Mouse (Mus musculus): ENCODE measurements around the gene Ezr.

Ezr gene

DNA sequence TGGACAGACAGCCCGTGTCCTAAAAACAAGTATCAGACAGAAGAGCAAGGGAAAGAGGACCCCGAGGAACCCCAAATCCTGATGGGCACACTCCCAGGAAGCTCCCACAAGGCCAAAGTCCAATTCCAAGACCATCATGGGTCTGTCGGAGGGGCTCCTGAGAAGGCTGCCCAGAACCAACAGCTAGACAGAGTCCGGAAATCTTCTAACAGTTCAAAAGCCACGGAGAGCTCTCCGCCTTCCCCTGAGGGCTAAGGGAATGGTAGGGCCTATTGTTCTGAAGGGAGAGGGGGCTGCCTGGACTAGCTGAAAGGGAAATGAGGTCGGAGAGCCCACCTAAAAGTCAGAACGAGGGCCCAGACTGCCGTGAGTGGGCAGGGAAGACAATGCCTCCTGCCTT lies 38.2 kb downstream of the Ezr start:
- no peak for DNase-seq (ENCODE audit: extremely low spot score, low read depth, low spot score)

DNA sequence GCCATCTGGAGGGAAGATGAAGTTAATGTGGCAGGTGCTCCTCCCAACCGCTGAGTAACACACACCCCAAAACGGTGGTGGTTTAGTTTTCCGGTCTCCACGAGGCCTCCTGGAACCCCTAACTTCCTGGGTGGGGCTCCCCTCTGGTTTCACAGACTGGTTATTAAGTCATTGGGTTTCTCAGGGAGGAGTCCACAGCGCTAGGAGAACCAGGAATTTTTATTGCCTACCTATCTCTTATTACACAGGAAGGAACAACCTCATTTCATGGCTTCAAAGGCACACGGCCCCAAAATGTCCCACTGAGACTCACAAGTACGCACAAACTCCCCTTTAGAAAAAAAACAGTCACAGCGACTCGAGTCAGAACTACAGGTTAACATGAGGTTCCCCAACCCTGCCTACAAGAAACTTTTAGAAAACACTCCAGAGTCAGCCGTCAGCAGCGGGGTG lies 38.8 kb downstream of the Ezr start:
- DNase-seq (ENCODE audit: extremely low spot score, low read depth, low spot score), result no peak

DNA sequence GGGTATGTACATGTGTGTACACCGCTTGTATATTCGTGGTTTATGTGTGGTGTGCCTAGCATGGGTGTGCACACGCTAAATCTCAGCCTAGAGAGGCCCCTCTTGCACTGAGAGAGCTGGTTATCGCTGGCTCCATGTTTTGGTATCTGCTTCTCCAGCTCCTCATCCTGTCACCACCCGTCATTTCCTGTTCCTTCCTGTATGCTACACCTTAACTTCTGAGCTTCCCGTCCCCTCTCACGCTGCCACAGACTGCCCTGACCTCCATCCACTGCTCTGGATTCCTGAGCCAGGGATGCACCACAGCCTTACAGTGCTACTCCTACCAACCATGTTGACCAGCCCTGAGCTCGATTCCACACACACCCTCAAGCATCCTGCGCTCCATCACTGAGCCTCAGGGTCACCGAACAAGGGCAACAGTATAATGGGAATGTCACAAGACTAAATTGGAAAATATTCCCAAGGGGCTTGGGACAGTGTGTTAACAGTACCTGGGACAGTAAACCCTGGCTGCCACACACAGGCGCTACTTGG lies 39.5 kb downstream of the Ezr start:
- no peak for DNase-seq (ENCODE audit: extremely low spot score, low read depth, low spot score)

DNA sequence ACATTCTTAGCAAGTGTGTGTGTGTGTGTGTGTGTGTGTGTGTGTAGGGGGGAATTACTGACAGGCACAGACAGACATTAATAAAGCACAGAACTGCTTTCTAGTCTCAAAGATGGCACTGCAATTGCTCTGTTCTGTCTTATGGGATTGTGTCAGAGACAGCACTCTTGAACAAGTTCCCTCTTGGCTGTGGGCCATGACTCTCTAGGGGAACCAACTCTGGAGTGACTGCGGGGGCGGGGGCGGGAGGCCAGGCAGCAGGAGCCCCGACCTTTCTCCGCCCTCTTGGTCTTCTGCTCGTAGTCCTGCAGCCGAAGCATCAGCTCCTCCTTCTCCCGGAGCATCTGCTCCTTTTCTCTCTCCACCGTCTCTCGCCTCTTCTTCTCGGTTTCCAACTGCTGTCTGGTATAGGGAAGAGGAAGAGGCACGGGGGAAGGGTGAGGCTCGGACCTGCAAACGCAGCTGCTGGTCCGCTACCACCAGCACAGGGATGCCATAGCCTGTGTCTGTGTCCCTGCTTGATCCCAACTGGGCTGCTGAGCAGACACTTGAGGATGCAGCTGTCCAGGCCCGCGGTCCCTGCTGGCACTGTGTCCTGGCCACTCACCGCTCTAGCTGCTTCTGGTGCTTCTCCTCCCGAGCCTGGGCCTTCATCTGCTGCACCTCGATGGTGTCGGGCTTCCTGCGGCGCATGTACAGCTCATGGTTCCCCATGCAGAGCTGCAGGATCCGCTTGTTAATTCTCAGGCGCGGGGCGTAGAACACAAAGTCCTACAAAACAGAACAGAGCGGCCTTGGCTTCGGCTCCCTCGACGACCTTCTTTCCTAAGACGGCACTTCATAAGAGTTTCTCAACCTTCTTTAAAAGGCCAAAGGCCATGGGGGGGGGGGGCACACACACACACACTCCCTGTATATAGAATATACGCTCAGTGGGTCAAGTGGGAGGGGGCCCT lies 40.2 kb downstream of the Ezr start:
- DNase-seq (ENCODE audit: extremely low spot score, low read depth, low spot score), result no peak

DNA sequence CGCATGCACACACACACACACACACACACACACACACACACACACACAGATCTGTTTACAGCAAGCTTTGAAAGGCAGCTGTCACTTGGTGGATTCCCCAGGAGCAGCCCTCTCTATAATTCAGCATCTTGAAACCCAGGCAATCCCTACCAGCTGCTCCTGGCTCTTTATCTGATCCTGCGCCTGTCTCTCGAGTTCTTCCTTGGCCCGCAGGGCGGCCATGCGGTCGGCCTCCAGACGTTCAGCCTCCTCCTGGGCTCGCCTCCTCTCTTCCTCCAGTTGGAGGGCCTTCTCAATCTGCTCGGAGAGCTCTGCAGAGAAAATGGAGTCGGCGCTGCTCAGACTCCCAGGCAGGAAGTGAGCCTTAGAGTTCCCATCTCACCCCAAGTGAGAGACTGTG lies 41.3 kb downstream of the Ezr start:
- DNase-seq (ENCODE audit: extremely low spot score, low read depth, low spot score), result no peak

DNA sequence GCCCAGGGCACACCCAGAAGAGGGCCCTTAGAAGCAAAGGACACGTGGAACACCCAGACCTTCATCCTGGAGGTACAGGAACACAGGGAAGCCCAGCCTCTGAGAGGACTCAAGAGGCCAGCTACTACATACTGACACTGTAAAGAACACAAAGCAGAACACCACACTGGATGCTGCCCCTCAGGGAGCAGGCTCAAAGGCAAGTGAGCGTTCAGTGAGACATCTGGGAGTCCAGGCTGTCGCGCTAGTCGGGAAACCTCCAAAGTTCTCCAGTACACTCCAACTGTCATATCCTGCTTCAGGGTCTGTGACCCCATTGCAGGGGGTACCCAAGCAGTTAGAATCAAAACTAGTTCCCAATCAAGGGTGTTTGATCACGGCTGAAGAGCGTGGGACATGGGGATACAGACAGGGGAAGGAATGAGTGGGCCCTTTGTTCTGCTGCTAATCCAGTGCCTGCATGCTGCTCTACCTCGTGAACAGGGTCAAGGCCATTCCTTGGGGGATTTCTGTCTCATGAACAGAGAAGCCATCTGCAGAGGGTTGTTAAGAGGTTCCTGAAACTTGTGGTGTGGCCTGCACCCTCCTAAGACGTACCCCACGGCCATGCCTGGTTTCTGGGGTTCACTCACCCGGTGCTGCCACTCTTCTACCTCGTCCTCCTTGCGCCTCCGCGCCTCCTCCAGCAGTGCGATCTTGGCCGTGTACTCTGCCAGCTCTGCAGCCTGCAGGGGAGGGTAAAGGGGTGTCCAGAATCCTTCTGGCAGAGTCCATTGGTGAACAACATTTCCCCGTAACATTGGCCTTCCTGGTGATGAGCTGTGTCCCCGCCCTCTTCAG lies 42.0 kb downstream of the Ezr start:
- no peak for DNase-seq (ENCODE audit: extremely low spot score, low read depth, low spot score)

DNA sequence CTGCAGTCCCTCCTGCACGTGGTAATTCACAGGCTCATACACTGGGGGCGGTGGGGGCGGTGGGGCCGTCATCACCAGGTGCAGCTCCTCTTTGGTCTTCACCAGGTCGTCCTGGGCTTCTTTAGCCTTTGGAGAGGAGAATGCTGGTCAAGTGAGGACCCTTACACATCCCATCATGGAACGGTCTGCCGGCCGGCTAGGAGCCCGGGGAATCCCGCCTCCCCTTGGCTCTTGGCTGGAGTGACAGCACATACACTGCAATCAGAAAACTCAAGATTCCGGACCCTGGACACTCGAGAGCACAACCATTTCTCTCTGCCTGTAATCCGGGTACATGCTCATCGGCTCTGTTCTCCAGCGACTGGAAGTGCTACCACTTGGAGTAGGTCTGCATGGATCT lies 42.8 kb downstream of the Ezr start:
- no peak for DNase-seq (ENCODE audit: extremely low spot score, low read depth, low spot score)

DNA sequence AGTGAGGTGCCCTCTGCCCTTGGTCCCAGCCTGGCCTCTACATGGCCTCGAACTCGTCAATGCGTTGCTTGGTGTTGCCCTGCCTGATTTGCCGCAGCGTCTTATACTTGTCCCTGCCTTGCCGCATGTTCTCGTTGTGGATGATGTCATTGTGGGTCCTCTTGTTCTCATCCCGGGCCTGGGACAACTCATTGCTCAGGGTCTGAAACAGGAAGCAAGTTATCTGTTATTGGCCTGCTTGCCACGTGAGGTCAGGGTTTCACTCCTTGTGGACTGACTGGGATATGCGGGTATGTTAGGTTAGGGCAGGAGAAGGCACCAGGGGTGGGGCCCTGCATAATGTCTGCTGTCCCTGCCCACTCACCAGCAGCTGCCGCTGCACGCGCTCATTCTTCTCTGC lies 43.3 kb downstream of the Ezr start:
- DNase-seq (ENCODE audit: extremely low spot score, low read depth, low spot score), result no peak

DNA sequence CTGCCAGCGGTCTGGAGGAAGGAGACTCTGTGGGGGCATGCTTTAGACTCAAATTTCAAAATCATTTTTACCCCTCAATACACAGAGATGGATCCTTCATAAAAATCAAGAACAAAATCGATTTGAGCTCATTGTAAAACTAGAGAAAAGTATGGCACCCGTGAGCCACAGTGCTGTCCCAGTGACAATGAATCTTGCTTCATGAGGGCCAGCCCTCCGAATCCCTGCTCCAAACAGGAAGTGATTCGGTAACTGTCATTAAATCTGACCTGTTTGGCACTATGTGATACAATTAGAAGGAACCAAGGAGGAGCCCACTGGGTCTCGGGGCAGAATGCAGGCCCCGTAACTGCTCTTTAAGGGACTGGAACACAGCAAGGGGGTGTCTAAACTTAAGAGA lies 43.7 kb downstream of the Ezr start:
- no peak for DNase-seq (ENCODE audit: extremely low spot score, low read depth, low spot score)

DNA sequence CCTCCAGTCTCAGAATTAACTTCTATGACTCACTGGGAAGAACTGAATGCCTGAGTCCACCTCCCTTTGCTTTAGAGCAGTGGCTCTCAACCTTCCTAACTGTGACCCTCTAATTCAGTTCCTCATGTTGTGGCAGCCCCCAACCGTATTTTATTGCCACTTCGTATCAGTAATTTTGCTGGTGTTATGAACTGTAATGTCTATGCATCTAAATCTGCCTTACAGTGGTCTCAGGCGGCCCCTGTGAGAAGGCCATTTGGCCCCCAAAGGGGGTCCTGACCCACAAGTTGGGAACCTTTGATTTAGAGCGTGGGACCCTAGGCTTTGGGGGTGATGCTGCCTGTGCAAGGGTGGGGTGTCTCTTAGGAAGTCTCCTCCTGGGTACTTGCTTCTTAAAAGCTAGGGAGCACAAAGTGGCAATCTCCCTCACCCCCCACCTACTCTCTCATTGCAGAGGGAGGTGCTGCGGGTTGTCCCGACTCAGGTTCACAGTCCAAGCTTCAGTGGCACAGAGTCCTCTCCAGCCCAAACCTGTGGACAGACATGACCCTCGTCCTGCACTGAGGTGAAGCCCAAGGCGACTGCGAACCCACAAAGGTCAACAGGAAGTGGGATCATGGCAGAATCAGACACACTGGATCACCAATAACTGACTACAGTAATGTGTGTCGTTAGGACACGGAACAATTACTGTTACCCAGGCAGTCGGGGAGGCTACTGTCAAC lies 45.1 kb downstream of the Ezr start:
- no peak for DNase-seq (ENCODE audit: extremely low spot score, low read depth, low spot score)

DNA sequence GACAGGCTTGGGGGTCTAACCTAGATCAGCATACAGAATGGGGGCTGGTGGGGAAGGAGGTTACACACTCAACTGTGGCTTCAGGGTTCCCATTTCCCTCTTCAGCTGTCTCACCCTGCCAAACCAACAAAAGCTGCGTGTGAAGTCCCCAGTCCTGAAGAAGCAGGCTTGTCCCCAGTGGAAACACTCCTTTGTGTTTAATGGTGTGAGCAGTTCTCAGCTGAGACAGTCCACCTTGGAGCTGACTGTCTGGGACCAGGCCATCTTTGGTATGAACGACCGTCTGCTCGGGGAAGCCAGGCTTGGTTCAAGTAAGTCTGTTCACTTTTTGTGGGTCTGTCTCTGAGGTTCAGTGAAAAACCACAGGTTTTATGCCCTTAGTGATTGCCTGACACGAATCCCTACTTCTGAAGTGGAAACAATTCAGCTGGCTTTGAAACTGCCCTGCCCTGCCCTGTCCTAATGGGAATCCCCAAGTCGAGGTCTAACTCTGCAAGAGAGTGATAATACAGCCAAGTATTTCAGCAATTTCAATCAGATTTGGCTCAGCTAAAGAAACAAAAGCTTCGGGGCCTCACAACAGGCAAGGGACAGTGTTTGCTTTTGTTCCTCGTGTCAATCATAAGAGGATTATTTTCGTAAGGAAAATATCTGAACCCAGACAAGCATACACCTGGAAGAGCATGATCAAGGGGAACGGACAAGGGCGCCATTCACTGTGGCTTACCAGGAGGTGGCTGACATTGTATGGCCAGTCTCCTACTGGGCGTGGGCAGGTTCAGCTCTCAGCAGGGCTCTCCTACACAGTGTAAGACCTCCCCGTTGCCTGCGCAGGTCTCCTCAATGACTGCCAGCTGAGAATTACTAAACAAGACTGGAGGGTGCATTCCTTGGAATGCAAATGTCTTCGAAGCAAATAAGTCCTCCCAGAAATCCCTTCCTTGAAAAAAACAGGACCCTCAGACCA lies 46.0 kb downstream of the Ezr start:
- no peak for DNase-seq (ENCODE audit: extremely low spot score, low read depth, low spot score)

DNA sequence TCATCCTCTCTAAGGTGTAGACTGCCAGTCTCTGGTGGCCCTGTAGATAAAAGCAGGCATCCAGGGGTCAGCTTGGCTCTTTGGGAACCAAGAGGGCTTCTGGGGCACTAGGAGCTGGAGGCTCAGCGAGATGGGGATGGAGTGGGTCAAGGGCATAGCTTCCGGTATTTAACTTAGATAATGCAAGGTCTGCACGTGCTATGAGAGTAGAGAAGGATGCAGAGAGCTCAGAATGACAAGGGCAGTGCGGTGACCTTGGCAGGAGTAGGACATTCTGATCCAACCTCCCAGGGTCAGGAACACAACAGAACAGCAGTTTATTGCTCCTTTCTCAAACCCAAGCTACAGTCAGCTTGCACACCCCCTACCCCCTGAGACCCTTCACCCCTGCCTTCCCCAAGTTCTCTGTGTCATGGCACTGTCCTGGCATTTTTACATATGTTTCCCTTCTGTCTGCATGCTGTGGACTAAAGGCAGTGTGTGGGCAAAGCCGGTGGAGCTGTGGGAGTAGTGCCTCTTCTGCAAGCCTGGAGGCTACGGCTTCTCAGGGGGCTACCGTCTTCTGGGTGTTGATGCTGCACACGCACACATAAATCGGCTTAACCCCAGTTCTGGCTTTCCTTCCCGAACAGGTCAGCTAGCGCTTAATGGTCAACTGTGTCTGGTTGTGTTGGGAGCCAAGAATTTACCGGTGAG lies 47.7 kb downstream of the Ezr start:
- no peak for DNase-seq (ENCODE audit: extremely low spot score, low read depth, low spot score)

DNA sequence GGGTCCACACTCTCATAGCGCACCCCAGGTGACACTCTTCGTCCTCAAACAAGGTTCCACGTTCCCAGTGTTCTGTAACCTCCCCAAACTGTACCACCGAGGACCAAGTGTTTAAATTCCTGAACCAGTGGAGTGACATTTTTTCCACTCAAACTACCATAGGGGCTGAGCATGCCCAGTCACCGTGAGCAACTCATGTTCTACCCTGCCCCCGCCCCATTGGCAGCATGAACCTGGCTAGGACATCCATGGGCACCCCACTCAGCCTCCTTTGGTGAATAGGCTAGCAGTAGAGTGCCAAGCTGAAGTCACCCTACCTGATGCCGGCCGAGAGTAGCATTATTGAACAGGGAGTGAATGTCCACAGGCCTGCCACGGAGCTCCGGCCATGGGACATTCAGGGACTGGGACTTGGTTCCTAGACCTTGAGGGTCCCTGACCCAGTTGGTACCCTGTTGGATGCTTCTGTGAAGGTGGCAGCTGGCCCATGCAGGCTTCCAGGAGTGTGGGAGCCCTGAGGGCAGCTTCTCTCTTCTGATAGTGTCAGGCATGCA lies 49.2 kb downstream of the Ezr start:
- no peak for DNase-seq (ENCODE audit: extremely low spot score, low read depth, low spot score)

DNA sequence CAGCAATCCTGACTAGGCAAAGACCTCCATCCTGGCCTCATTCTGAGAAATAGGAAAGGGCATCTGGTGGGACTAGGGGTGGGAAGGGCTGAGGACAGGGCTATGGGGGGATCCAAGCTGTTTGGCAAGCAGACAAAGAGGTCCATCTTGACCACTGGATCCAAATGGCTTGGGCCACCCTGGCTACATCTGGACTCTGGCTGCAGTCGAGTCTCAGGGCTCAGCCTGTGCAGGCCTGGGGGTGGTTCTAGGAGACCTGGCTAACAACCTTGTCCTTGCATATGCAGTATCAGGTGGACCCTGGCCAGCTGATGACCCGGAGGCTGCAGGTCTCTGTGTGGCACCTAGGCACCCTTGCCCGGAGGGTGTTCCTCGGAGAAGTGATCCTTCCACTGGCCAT lies 49.9 kb downstream of the Ezr start:
- no peak for DNase-seq (ENCODE audit: extremely low spot score, low read depth, low spot score)

DNA sequence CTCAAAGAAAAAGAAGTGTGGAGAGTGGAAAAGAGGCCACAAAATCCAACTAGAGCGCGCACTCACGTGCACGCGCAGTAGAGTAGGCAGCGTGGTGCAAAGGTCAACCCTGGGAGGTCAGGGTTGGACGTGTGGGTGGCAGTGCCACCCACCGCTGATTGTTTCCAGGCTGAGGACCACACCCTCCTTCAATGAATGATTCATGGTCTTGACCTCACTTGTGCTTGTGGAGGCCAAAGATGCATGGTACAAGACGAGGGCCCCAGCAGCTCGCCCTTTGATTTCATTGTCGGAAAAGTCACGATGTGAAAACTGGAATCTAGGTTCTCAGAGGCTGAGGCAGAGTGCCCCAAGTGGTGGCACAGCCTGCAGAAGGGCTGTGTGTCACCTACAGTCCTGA lies 51.0 kb downstream of the Ezr start:
- DNase-seq (ENCODE audit: extremely low spot score, low read depth, low spot score), result no peak

DNA sequence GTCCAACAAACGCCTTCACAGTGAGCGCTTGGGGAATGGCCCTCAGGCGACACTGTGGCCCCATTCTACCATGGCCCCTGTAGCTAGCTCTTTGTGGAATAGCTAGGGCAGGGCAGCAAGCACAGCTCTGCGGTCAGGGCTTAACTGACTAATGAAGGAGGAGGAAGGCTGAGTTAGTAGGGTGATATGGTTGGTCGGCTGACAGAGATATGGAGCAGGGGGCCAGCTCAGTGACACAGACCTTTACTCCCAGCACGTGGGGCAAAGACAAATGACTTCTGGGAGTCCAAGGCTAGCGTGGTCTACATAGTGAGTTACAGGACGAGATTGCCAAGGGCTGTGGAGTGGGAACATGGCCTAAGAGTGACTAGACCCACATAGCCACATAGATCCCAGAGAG lies 51.5 kb downstream of the Ezr start:
- DNase-seq (ENCODE audit: extremely low spot score, low read depth, low spot score), result no peak

DNA sequence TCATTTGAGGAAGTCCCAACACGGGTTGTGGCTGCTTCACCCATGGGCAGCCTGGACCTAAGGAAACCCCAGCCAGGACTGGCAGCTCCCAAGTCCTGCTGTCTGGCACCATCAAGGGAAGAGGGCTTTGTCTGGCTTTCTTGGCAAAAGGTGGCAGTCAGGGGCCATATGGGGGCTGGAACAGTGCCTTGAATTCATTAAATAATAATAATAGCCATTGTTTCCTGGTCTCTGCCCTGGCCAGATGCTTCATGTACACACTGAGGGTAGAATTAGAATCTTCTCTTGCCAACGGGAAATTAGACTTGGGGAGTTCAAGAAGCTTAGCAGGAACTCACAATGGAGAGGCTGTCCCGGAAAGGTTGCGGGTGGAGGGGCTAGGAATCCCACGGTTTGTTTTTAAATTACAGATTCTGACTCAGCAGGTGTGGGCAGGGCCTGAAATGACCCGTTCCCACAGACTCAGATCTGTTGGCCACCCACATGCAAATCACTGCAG lies 53.3 kb downstream of the Ezr start:
- no peak for DNase-seq (ENCODE audit: extremely low spot score, low read depth, low spot score)

DNA sequence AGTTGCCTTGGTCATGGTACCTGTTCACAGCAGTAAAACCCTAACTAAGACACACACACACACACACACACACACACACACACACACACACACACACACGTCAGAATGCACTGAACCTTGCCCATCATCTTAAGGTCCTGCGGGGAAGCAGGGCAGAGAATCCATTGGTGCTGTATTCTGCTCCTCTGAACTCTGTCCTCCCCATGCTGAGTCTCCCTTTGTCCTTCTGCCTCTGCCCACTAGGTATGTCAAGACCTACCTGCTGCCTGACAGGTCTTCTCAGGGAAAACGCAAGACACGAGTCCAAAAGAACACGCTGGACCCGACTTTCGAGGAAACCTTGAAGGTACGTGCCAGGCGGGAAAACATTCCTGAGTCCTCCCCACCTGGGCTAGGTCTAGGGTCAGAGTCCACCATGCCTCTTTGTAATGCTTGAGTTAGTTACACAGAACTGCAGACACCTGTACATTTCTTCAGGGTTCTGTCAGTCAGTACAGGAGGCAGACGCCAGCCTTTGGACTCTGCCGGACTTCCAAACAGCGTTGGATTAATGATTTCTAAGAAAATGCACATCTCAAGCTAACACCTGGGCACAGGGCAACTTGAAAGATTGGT lies 54.5 kb downstream of the Ezr start:
- DNase-seq (ENCODE audit: extremely low spot score, low read depth, low spot score), result no peak

Measured in hindlimb bud, embryonic 11.5 days (tissue).